Mouse (Mus musculus) 416B (cell line): Measurements from ENCODE around the gene Serpina16.

Experiments used
- DNase-seq: peaks from one replicate; pipeline ENCODE4 v3.0.0; 2011; ENCODE audit warnings: low read depth

The Serpina16 gene

DNA sequence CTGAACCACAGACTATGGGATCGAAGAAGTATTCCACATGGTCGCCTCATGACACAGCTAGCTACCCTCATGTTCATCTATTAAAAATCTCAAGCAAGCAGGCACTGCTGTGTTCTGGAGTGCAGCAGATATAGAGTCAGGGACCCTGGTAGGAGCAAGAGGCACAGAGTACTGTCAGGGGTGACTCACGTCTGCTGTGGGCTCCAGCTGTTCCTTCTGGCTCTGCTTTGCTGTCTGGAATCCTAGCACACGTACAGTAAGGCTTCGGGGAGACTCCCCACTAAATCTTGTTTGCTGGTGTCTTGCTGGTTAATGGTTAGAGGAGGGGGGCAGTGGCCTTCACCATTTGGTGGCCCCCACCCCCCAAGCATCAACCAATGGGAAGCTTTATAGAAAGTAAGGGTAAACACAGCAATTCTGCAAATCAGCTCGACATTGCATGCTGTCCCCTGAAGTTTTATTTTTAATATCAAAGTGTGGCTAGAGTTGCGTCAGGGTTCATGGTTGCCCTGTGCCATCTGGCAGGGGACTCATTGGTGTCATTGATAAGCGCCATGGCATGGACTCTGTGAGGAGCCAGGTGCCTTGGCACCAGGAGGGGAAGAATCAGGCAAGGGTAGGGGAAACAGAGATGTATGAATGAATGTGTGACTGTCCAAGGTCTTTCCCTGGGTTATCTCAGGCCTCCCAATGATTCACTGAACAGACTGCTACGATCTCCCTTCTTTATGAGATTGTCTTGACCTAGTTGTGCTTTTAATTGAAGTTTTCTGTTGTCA is 18.9 kb downstream of the Serpina16 start, which contains the start of gene Serpina6:
TSS of gene Serpina6 (minus strand) at position 365 of the 779 bp plus-strand sequence.
- no peak for DNase-seq

DNA sequence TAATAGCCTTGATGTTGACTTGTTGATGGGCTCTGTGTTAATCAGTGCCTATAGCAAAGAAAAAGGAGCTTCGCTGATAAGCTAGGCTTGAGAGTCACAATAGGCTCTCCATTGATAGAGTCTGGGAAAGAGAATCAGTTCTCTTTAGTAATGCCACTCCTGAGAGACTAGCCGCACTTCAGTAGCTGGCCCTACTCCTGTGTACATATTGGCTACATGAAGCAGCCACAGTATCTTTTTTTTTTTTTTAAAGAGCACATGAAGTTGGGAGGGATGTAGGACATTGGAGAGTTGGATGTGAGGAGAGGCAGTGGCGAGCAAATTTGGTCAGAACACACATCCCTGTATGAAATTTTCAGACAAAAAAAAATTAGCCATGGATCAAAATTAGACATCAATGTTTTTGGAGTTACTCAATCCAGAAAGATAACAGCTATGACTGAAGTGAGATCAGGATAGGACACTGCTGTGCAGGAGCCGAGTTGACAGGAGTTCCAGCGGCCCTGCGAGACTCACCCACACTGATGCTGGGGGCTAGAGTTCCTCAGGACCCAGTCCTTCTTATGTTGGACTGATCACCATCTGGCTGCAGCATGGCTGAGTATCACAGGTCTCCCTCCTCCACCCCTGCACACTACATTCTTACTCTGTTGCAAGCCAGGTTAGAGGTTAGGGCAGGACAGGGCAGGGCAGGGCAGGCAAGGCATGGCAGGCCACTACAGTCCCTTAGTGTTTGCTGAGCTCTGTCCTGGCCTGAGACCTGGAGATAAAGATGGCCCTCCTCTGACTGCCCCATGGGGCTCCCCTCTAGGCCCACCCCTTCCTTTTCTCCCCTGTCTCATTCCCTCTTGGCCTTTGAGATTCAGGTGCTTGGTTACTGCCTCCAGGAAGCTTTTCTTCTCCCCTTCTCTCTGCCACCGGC is 20.6 kb downstream of the Serpina16 start:
- no peak for DNase-seq

DNA sequence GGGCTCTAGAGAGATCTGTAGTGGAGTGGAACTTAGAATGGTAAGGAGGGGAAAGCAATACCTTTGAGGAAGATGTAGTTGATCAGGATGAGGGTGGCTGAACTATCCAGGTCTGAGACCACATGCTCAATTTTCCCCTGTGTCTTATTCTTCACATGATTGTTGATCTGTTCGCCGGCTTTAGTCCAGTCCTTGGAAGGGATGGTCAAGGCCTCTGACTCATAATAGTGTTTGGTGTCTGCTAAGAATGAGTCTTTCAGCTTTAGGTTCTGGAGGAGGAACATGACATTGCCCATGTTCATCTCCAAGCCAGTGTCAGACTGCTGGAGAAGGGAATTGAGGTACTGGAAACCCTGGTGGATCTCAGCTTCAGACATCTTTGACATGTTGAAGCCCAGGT is 22.1 kb downstream of the Serpina16 start:
- DNase-seq, result no peak

DNA sequence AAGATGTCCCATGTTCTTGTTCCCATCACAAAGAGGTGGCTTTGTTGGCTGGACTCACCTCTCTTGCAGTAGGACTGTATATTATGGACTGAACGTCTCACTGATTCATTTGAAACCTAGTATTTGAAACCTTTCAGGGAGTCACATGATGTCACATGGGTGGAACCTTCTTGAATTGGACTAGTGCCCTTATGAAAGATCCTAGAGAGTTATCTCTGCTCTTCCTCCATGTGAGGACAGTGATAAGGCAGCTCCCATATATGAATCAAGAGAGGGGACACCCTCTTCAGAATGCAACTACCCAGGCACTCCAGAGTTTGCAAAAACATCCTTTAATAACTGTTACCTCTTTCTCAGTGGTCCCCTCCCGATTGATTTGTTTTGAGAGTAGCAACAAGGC is 29.6 kb downstream of the Serpina16 start:
- DNase-seq, result no peak

DNA sequence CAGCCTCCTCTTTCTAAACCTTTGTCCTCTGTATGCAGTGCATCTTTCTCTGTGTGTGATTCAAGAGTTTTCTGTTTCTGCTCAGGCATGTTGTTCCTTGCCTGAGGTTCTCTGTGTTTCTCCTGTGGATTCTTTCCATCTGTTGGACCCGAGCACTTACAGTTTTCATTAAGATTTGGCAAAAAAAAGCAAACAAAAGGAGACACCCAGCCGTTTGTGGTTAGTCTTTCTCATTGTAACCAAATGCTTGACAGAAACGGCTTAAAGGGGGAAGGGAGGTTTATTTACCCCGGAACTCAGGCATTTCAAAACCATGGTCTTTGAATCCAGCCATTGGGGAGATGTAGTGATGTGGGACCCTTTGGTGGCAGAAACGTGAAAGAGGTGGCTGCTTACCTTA is 31.3 kb downstream of the Serpina16 start:
- DNase-seq, result no peak

DNA sequence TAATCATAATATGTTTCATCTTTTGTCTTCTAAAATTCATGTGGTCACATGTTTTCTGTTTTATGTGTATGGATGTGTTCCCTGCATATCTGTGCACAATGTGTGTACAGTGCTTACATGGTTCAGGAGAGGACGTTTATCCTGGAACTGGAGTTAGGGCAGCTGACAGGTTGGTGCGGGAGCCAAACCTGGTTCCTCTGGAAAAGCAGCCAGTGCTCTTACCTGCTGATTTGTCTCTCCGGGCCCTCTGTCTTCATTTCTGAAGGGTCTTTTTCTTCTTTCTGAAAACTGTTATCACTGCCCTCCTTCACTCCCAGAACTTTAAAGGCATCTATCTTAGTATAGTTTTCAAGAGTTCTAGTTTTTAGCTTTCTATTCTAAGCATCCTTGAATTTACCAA is 32.1 kb downstream of the Serpina16 start:
- DNase-seq, result no peak

DNA sequence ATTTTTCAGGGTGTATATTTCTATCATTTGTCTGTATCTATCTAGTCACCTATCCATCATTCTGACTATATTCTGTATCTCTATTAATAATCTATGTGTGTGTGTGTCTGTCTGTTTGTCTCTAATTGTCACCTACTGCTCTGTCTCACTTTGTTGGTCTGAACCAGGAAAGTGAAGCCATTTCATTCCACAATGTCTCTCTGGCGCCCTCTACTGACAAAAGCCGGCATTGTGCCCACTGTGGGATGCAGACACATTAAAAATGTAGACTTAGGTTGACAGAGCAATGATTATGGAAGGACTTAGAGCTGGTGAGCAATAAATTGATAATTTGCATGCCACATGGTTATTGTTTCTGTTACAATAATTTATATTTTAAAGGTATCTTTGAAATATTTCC is 32.6 kb downstream of the Serpina16 start:
- peak; percentile 48 for DNase-seq

DNA sequence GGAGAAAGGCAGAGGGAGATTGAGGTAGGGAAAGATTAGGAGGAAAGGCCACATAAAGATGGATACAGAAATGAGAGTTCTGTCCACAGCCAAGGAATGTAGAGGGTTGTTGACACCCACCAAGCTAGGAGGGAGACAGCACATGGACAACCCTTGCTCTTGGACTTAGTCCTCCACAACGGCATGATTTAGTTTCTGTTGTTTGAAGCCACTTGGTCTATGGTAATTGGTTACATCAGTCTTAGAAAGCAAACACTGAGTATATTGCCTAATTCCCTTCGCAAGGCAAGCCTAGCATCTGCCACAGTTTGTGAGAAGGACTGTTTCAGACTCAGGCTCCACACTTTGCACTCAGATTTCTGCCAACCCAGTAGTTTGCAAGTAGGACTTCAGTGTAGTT is 40.1 kb downstream of the Serpina16 start:
- DNase-seq, result no peak

DNA sequence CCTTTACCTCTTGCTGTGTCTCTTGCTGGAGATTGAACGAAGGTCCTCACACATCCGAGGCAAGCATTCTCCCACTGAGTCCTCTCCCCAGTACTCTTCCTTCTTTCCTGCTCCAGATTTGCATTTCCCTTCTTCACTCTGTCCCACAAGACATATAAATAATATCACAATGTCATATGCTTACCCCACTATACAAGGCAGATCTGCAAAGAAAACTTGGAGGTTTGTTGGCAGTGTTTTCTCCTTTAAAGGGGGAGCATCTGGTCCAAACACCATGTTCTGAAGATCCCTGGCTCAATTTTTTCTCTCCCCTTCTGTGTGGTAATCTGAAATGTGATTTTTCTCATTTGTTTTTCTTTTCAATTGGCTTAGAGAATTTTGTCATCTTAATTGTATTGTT is 41.5 kb downstream of the Serpina16 start:
- no peak for DNase-seq

DNA sequence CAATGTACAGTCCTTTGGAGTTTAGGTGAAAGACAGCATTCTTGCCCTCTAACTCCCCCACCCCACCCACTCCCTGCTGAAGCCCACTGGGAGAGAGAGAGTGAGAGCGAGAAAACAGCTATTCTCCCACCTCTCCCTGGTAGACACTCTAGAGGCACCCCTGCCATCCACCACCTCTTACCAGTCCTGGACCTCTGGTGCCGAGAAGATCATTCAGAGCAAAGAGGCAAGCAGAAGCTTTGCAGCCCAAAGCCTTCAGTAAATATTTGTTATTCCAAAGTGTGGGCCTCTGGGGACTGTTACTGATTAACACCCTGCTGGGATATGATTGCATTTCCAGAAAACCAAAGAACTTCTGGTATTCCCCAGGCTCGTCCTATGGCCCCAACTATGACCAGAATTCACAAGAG is 44.7 kb downstream of the Serpina16 start, which contains the start of gene Serpina10:
TSS of gene Serpina10 (minus strand) at position 242 of the 410 bp plus-strand sequence.
- DNase-seq, result no peak
